In the genomic region with DNA sequence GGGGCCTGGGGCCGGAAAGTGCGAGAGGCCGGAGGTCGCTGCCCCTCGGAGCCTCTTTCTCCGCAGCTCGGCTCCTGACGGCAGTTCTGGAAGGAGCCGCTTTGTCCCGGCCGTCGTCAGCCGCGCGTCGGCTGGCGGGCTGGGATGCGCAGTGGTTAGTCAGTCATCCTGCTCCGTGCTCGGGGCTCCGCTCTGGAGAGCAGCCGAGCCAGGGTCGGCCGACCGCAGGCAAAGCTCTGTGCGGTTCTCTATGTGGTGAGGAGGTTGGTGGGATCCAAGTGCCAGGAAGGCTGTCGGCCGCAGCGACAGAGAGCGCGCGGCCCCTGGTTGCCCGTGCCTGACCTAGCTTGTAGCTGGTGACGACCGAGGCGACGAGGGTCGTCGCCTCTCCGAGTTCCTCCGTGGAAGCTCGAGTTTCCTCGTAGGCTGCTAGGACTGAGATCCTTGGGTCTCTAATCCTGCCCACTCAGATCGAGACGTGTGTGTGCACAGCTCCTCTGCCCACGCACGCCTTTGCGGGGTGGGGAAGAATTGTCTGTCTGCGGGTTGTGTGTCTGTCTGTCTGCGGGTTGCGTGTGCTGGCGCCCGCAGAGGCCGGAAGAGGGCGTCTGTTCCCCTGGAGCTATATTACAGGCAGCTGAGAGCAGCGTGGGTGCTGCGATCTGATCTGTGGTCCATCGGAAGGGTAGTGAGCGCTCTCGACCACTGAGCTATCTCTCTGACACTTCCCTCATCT, we compare ENCODE assay signal across 8 mouse cellular contexts. TPM values are rescaled to one million over a fixed set of nuclear protein-coding genes. Genes with fewer than 3 reads are reported as not detected.
DNase-seq lines count a peak whose midpoint lies in the region; ATAC-seq and TF ChIP-seq lines count a peak whose summit lies in the region.

No protein-coding gene starts in this region.

- 1% methylated on average over 60 of the region's 60 CpGs for WGBS in heart, embryonic 11.5 days (ENCODE audit: insufficient replicate concordance)

- no peaks in the 10 kb centered on the region for H3K9me3 ChIP-seq in ES-Bruce4 (replicated peaks; ENCODE audit: control insufficient read depth, insufficient read depth, low read length, poor library complexity, severe bottlenecking)
- no peaks in the 10 kb centered on the region for H3K9me3 ChIP-seq in heart, embryonic 11.5 days (replicated peaks; ENCODE audit: control insufficient read depth, low read length)

- peak overlapping the region; percentile 98 for H3K4me2 ChIP-seq in heart, embryonic 11.5 days

- H3K27me3 ChIP-seq in ES-Bruce4 (ENCODE audit: control insufficient read depth, insufficient read depth, low read length, poor library complexity, severe bottlenecking), result no peaks in the 10 kb centered on the region
- no peaks in the 10 kb centered on the region for H3K27me3 ChIP-seq in heart, embryonic 11.5 days (ENCODE audit: control insufficient read depth, insufficient read depth, low read length)

- peak overlapping the region; percentile 89 for H3K4me3 ChIP-seq in ES-Bruce4 (ENCODE audit: low read depth, low read length)
- peak overlapping the region; percentile 95 for H3K4me3 ChIP-seq in heart, embryonic 11.5 days (ENCODE audit: low read depth, low read length)

- no peaks in the 10 kb centered on the region; the same call in 1 of the 2 replicates for H3K36me3 ChIP-seq in ES-Bruce4 (ENCODE audit: control insufficient read depth, insufficient read depth, low read length, poor library complexity, severe bottlenecking)
- H3K36me3 ChIP-seq in heart, embryonic 11.5 days (ENCODE audit: control insufficient read depth, insufficient read depth, low read length), result no peaks in the 10 kb centered on the region

- peak; percentile 69 to 70 for DNase-seq in B cell, adult 2 months
- DNase-seq in cerebellum, adult 9-11 months, result peak; percentile 36
- peak; percentile 22 for DNase-seq in kidney, postnatal 14 days
- DNase-seq in lung, postnatal 25 days (ENCODE audit: low spot score), result peak; percentile 14
- DNase-seq in right cerebral cortex, postnatal 10 days (ENCODE audit: low spot score in 2 of 2), result peak; percentile 51 to 54
- DNase-seq in urinary bladder, postnatal 10 days (ENCODE audit: low spot score), result no peak

- TF ChIP-seq POLR2A in ES-Bruce4 (IDR thresholded peaks at IDR 0.05; ENCODE audit: insufficient read depth, low read length), result no peak

- peak; percentile 53 for ATAC-seq in heart, embryonic 11.5 days (replicated peaks; ENCODE audit: insufficient number of reproducible peaks, low FRiP score, low TSS enrichment)

- H3K27ac ChIP-seq in ES-Bruce4 (ENCODE audit: insufficient read depth, low read length), result 0 out of 2 replicates have a peak overlapping the region, but pooled peaks have one; percentile 22
- H3K27ac ChIP-seq in heart, embryonic 11.5 days (ENCODE audit: low read depth, low read length), result peak overlapping the region; percentile 82

- H3K9ac ChIP-seq in ES-Bruce4 (ENCODE audit: low read depth, poor library complexity, severe bottlenecking), result peak overlapping the region; percentile 80
- H3K9ac ChIP-seq in heart, embryonic 11.5 days (ENCODE audit: low read depth, low read length), result peak overlapping the region; percentile 88

- TF ChIP-seq EP300 in ES-Bruce4 (IDR thresholded peaks at IDR 0.05; ENCODE audit: insufficient read depth, low read depth, low read length), result no peak

- peaks cover 2% of the 10 kb centered on the region for H3K4me1 ChIP-seq in ES-Bruce4 (ENCODE audit: control insufficient read depth, insufficient read depth, low read length)
- peaks cover 3% of the 10 kb centered on the region; the same call in 1 of the 2 replicates for H3K4me1 ChIP-seq in heart, embryonic 11.5 days (ENCODE audit: control insufficient read depth, insufficient read depth, low read length)

- TF ChIP-seq CTCF in ES-Bruce4 (IDR thresholded peaks at IDR 0.05; ENCODE audit: low read depth, low read length), result peak; percentile 52

RNA-seq across cellular contexts. Expression of gene Ramac, which starts 0.6 kb away (rescaled TPM):
- 40.6 and 42.8 TPM in 2 replicates for polyA plus RNA-seq in ES-Bruce4 (2011; ENCODE audit: insufficient read depth, insufficient read length, low read depth, missing spikeins)
- polyA plus RNA-seq in heart, embryonic 11.5 days (2014; fragmentation: Nextera tagmentation; extraction: Ambion mirVana), result 78.3 and 91.3 TPM in 2 replicates

RNA-seq across cellular contexts. Expression of gene 3110040N11Rik, which starts 26.0 kb away (rescaled TPM):
- 32.6 and 34.0 TPM in 2 replicates for polyA plus RNA-seq in ES-Bruce4 (2011; ENCODE audit: insufficient read depth, insufficient read length, low read depth, missing spikeins)
- 40.5 and 42.0 TPM in 2 replicates for polyA plus RNA-seq in heart, embryonic 11.5 days (2014; fragmentation: Nextera tagmentation; extraction: Ambion mirVana)

RNA-seq across cellular contexts. Expression of gene Homer2, which starts 56.0 kb away (rescaled TPM):
- 9.2 and 9.9 TPM in 2 replicates for polyA plus RNA-seq in ES-Bruce4 (2011; ENCODE audit: insufficient read depth, insufficient read length, low read depth, missing spikeins)
- polyA plus RNA-seq in heart, embryonic 11.5 days (2014; fragmentation: Nextera tagmentation; extraction: Ambion mirVana), result 121 and 129 TPM in 2 replicates

Comparison
In these comparisons a context has a peak if more than half of its experiments do, and no peak if none do; other contexts are left out.
1. RNA of gene Homer2, which starts 56.0 kb away (polyA plus RNA-seq): 121 to 129 TPM in heart, embryonic 11.5 days; 9.2 to 9.9 TPM in ES-Bruce4; every median in the first group is over 10 times any median in the second.